Mouse (Mus musculus) layer of hippocampus, adult 18-20 months (tissue): ENCODE measurements around the gene Amz1. TPM values are rescaled to one million over a fixed set of nuclear protein-coding genes. Genes with fewer than 3 reads are reported as not detected.

ENCODE experiments used
- DNase-seq, 2 experiments: peaks; one replicate each; pipeline ENCODE4 v3.0.0; 2022; ENCODE audit warnings: low spot score in 2 of 2
- long read RNA-seq: library from polyadenylated mRNA; stranded (forward); transcript quantifications from one replicate; pipeline ENCODE4 v2.0.0, GENCODE M21; 2021
- total RNA-seq, 2 experiments: library from RNA; stranded (reverse); gene quantifications; 2 replicates each; pipeline ENCODE4 v1.2.3; 2021

Gene Amz1
- 10 to 100 TPM; 12.1 to 15.0 TPM for total RNA-seq
- long read RNA-seq, partial matches to known transcripts = 2 of 10 reads
- long read RNA-seq, other reads (novel, unspliced or antisense) = 4 of 10 reads

- peak; percentile 69 to 71 for DNase-seq
These were observed at the start of gene Amz1 for GRCm38 (mm10) chr5:140723822-140724221. Amz1 (plus strand) TSS chr5:140724127.

- DNase-seq = no peak
These were observed 48.8 kb upstream of the Amz1 start for GRCm38 (mm10) chr5:140675079-140675478.

- DNase-seq = no peak
These were observed 48.3 kb upstream of the Amz1 start for GRCm38 (mm10) chr5:140675640-140676039.

- no peak for DNase-seq
These were observed 46.8 kb upstream of the Amz1 start for GRCm38 (mm10) chr5:140677137-140677536.

- no peak for DNase-seq
These were observed 43.9 kb upstream of the Amz1 start for GRCm38 (mm10) chr5:140680051-140680450.

DNA sequence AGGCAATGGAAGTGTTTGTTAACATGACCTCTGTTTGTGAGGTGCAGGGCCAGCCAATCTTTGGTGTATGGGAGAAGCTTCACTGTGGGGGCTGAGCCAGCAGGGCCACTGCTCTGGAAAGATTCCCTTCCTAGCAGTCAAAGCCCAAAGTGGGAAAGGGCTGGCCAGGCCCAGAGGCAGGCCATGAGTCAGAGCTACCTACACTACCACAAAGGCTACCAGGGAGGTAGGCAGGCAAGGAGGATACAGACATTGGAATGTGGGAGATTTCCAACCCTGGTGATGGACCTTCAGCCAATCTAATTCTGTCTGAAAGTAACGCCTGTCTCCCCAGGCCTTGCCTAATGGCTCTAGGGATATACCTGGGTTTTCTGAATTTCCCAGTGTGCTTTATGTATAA lies 43.0 kb upstream of the Amz1 start:
- no peak for DNase-seq

DNA sequence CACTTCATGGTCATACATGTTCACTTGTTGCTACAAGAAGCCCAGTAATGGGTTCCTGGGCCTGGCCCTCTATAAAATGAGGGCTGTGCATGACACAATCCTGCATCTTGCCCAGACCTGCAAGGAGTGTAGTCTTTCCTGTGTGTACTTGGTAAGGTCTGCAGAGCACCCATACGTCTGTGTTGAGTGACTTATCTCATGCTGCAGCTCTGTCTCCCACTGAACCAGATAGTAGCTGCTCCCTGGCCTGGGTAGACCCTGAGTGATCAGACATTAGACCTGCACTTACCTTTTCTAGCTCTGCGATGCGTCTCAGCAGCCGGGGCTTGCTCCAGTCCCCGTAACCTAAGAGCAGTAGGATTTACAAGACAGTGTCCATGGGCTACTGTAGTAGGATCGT lies 41.8 kb upstream of the Amz1 start:
- no peak for DNase-seq

DNA sequence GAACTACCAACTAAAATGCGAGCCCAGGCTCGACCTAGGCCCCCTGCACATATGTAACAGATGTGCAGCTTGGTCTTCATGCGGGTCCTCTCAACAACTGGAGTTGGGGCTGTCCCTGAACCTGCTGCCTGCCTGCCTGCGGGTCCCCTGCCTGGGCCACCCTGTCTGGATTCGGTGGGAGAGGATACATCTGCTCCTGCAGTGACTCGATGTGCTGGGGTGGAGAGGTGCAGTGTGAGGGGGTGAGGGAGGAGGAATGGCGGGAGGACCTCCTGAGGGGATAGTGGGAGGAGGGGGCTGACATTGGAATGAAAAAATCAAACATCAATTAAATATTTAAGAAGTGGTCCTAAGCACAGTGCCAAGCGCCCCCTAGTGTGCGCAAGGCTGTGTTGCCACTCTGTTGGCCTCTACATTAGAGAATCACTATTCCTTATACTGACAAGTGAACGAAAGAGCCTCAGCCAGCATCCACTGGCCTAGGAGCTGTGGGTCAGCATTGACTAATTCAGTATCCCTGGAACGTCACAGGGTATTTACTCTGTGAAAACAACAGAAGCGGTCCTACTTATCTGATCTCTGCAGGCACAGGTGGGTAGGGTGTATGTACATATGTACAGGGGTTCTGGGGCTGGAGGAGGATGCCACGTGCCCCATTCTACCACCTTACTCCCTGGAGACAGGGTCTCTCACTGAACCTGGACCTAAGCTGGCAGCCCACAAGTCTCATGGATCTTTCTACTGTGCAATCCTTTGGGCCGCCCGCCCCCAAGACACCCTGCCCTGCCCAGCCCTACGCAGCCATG lies 39.4 kb upstream of the Amz1 start:
- DNase-seq = peak in 1 of 2 experiments; percentile 78

- peak; percentile 26 to 44 for DNase-seq
These were observed 35.5 kb upstream of the Amz1 start for GRCm38 (mm10) chr5:140688434-140688833.

- no peak for DNase-seq
These were observed 27.9 kb upstream of the Amz1 start for GRCm38 (mm10) chr5:140695987-140696386.

DNA sequence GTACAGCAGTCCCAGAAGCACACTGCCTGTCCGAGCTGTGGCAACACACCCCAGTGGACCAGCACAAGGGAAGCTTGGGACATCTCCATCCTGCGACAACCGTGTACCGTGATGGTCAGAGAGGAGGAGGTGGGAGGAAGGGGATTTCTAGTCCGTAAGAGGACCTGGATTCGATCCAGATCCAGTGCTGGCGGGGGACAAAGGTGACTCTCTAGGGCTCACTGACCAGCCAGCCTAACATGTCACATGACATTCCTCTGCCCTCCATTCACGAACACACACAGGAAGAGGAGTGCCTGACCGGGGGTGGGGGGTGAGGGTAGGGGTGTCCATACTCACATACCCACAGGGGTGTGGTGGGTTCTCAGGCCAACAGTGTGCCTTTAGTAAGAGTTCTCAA lies 24.2 kb upstream of the Amz1 start:
- no peak for DNase-seq

DNA sequence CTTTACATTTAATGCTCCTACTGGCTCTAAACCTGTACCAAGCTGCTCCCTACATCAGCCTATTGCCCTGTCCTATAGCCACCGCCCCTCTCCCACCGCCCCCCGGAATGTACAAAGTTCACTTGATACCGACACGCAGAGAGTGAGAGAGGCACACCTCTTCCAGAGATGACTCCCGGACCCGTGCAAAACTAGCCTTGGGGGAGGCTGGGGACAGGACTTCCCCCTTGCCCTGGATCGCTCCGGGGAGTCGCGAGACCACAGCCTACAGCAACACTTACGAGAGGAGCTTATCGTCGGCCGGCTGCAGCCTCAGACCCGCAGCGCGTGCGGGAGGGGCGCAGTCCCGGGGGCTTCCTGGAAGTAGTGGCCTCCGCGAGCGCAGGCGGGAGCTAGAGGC lies 22.3 kb upstream of the Amz1 start:
- no peak for DNase-seq

DNA sequence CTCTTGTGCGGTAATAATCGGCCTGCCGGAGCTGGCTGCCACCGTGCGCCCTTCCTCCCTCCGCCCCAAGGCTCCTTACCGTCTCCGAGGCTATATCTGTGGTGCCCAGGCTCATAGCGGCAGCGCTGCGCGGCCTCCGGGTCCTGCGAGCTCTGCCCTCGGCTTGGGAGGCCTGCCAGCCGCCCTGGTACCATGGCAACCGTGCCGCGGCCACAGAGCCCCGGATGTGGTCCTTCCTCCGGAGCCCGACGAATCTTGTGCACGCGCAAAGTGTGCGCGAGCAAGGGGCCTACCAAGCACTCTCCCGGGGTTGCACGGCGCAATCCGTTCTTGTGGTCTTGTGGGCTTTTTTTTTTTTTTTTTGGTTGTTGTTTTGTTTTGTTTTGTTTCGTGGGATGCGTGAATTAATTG lies 21.8 kb upstream of the Amz1 start, which contains the start of gene Iqce:
Gene Iqce, minus strand, starts transcription at position 276 of the 411 bp plus-strand sequence.
- peak; percentile 91 to 96 for DNase-seq

DNA sequence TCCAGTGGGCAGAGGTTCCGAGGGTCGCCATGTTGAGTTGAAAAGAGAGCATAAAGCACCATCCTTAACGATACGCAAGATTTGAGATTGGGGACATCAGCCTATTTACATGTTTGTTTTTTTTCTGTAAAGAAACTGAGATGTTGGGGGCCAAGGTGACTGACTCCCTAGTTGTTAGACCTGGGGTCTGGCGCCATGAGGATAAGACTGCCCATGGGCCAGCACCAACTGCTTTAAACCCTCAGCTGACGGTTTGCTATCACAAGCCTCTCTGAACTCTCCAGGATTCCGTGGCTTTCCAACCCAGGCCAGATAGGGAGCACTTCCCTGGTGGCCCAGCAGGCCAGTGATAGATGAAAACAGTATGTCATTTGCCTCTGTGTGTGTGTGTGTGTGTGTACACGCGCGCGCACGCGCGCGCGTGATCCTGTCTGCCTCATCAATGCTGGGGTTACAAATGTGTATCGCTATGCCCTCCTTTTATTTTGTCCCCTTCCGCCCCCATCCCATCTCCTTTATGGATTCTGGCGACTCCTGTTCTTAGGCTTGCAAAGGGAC lies 21.2 kb upstream of the Amz1 start:
- DNase-seq = no peak

GRCm38 (mm10) chr5:140703480-140704377 lies 20.2 kb upstream of the Amz1 start:
- DNase-seq = no peak

DNA sequence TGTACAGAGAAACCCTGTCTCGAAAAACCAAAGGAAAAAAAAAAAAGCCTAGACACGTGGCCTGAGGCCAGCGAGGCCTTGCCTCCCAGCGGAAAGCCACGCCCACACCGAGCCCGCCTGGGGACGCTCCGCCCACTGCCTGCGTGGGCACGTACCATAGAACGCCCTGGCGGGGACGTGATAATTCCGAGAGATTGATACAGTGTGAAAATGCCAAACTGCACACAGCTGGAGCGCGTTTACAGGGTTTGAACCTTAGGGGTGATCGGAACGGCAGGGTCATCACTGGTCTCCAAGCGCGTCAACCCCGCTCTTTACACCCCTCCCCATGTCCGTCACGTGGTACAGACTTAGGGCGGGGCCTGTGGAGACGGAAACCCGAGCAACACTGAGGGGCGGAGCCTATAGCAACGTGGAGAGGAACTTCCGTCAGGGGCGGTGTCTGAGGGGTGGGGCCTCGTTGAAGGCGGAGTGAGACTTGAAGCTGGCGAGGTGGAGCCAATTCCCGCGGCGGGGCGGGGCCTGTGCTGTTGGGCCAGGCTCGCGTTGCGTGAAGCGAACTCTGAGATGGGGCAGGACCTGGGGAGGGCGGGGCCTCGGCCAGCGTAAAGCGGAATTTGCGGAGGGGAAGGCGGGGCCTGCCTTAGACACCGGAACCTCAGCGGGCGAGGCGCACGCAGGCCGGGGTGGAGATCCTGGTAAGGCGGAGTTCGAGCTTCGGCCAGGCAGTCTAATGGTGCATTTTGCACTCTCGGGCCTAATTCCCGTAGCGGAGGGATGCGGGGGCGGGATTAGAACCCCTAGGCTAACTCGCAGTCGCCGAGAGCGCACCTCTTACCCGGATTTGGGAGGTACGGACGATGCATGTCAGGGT lies 19.3 kb upstream of the Amz1 start, which contains the start of gene Brat1:
Gene Brat1, plus strand, starts transcription at position 634 of the 874 bp plus-strand sequence.
- DNase-seq = peak; percentile 100

DNA sequence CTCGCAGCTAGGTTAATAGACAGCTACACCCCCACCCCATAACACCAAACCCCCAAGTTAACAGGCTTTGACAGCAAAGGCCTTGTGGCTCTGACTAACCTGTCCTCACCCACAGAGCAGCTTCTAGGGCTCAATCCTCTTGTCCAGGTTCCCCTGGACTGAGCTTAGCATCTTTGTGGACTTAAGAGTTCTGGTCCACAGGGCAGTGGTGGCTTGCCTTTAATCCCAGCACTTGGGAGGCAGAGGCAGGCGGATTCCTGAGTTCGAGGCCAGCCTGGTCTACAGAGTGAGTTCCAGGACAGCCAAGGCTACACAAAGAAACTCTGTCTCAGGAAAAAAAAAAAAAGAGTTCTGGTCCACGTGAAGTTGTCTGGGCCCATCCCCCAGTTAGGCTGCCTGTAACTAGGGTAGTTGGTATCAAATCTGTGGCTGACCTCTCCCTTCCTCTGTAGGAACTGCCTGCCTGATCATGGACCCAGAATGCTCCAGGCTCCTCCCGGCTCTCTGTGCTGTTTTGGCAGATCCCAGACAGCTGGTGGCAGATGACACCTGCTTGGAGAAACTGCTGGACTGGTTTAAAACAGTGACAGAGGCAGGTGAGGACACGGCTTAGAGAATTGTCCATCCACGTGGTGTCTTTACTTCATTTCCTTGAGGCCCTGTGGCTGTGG lies 18.3 kb upstream of the Amz1 start:
- no peak for DNase-seq

- no peak for DNase-seq
These were observed 13.6 kb upstream of the Amz1 start for GRCm38 (mm10) chr5:140710315-140710714.

DNA sequence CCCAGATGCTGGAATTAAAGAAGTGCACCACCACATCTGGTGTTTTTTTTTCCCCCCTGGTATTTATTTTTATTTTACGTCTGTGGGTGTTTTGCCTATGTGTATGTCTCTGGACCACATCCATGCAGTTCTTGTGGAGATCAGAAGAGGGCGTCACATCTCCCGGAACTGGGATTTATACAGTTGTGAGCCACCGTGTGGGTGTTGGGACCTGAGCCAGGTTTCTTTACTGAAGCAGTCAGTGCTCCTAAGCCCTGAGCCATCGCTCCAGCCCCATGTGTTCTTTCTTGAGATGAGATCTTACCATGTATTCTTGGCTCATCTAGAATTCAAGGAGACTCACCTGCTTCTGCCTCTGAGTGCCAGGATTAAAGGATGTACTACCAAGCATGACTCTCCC lies 12.9 kb upstream of the Amz1 start:
- no peak for DNase-seq

- DNase-seq = no peak
These were observed 3.2 kb upstream of the Amz1 start for GRCm38 (mm10) chr5:140720773-140721172.
